Mouse (Mus musculus) small intestine, adult 2 months (tissue): Measurements from ENCODE around the gene 1700020N01Rik.

Experiments used
- CTCF ChIP-seq: fragments of 200-500 bp; IDR thresholded peaks from 2 replicates; pipeline ENCODE4 v1.5.1; 2012; ENCODE audit warnings: low read depth, mild to moderate bottlenecking, control low read depth, inconsistent platforms, low read length, moderate library complexity, mixed read lengths; ENCODE audit not compliant: insufficient replicate concordance, insufficient read length; ENCODE audit errors: extremely low read depth
- POLR2A ChIP-seq: fragments of 200-500 bp; IDR thresholded peaks from 2 replicates; pipeline ENCODE4 v1.6.1; 2012; ENCODE audit warnings: low read depth, mild to moderate bottlenecking, control low read depth, inconsistent platforms, low read length, moderate library complexity

DNA sequence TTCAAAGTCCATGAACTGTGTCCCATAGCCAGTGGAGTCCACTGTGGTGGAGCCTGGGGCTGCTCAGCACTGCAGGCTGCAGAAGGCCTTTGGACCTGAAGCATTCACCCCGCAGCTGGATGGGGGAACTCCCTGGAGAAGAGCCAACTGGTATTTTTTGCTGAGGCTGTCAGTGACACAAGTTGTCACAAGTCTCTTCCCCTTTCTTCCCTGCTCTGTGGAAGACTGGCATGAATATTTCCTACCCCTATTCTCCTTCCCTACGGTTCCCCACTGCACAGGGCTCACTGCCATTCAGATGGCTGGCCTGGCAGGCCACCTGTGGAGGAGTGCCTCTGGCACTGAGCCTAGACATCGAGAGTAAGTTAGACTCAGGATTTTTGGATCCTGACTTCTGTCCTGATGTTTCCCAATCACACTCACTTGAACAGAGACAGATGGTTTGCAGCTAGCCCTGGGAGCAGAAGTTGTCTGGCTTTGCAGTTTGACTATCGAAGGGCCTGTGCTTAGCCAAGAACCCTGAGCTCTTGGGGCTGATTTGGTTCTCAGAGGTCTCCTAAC is 12.1 kb downstream of the 1700020N01Rik start:
- TF ChIP-seq POLR2A (no peak), CTCF (no peak)
